Mouse (Mus musculus): ENCODE measurements around the gene Maml2.

GRCm38 (mm10) chr9:13545726-13546125 lies 248.0 kb downstream of the Maml2 start:
- no peak for TF ChIP-seq POLR2A (IDR thresholded peaks at IDR 0.05; ENCODE audit: insufficient read depth, low read depth, low read length)
- no peak for TF ChIP-seq CTCF (IDR thresholded peaks at IDR 0.05; ENCODE audit: insufficient read depth, low read depth, low read length)
